Mouse (Mus musculus) neural tube, embryonic 13.5 days (tissue): ENCODE results near the gene Slc38a1. TPM values are rescaled to one million over a fixed set of nuclear protein-coding genes. Genes with fewer than 3 reads are reported as not detected.

Experiments
- ATAC-seq: fragments of 200-750 bp; cut with Nextera tagmentation; 2 replicates; pipeline ENCODE4 v1.8.0; 2017; ENCODE audit warnings: low read depth, mild to moderate bottlenecking, moderate TSS enrichment, moderate library complexity
- H3K27ac ChIP-seq: fragments of 300-500 bp; sonication (generic); replicated peaks from 2 replicates; pipeline ENCODE4 v1.5.1; 2015; ENCODE audit warnings: moderate library complexity, mild to moderate bottlenecking, inconsistent platforms
- H3K27me3 ChIP-seq: fragments of 300-500 bp; sonication (generic); 2 replicates; pipeline ENCODE4 v1.6.1; 2015; ENCODE audit warnings: mild to moderate bottlenecking, inconsistent platforms
- H3K36me3 ChIP-seq: fragments of 300-500 bp; sonication (generic); 2 replicates; pipeline ENCODE4 v1.6.1; 2015; ENCODE audit warnings: mild to moderate bottlenecking, inconsistent platforms
- H3K4me1 ChIP-seq: fragments of 300-500 bp; sonication (generic); replicated peaks from 2 replicates; pipeline ENCODE4 v1.6.1; 2015; ENCODE audit warnings: inconsistent platforms
- H3K4me2 ChIP-seq: fragments of 300-500 bp; sonication (generic); 2 replicates; pipeline ENCODE4 v1.6.1; 2015; ENCODE audit warnings: inconsistent platforms, mild to moderate bottlenecking, moderate library complexity
- H3K4me3 ChIP-seq: fragments of 300-500 bp; sonication (generic); 2 replicates; pipeline ENCODE4 v1.5.1; 2015; ENCODE audit warnings: mild to moderate bottlenecking, inconsistent platforms
- H3K9ac ChIP-seq: fragments of 300-500 bp; sonication (generic); 2 replicates; pipeline ENCODE4 v1.6.1; 2015; ENCODE audit warnings: moderate library complexity, mild to moderate bottlenecking, inconsistent platforms
- H3K9me3 ChIP-seq: fragments of 300-500 bp; sonication (generic); 2 replicates; pipeline ENCODE4 v1.6.1; 2016; ENCODE audit warnings: inconsistent platforms
- WGBS: fragments of 180-500 bp; shearing (Covaris S2); methylation state at CpG from one replicate; pipeline ENCODE4 v1.1.7; 2015; 5-methylcytosine and 5-hydroxymethylcytosine counted together
- polyA plus RNA-seq: library from polyadenylated mRNA; unstranded; fragments of >200 nt; fragmentation: Nextera tagmentation; extraction: Ambion mirVana; gene quantifications from 2 replicates; pipeline ENCODE4 v1.2.1, GENCODE M21; 2015

Slc38a1 gene
- polyA plus RNA-seq, 1 experiment from 2014 or later, result 140 TPM

GRCm38 (mm10) chr15:96543181-96543828, 99.4 kb downstream of the Slc38a1 start:
- Histone ChIP-seq H3K4me2 (peak overlapping the region; percentile 62), H3K4me1 (peaks cover 8% of the 10 kb centered on the region; the same call in 1 of the 2 replicates), H3K9me3 (no peaks in the 10 kb centered on the region), H3K27me3 (no peaks in the 10 kb centered on the region), H3K4me3 (peak overlapping the region; percentile 42), H3K9ac (peak overlapping the region; percentile 70), H3K36me3 (no peaks in the 10 kb centered on the region), H3K27ac (no peak overlapping the region)
- ATAC-seq, result peak; percentile 41; the same call in 1 of the 2 replicates
- 5% methylated on average over 24 of the region's 24 CpGs for WGBS

GRCm38 (mm10) chr15:96542135-96542534, 100.6 kb downstream of the Slc38a1 start:
- H3K4me3 ChIP-seq, result no peak overlapping the region
- no peaks in the 10 kb centered on the region for H3K36me3 ChIP-seq
- no peak for ATAC-seq
- H3K9ac ChIP-seq, result no peak overlapping the region
- H3K27ac ChIP-seq, result no peak overlapping the region
- H3K9me3 ChIP-seq, result no peaks in the 10 kb centered on the region
- H3K4me1 ChIP-seq, result no peaks in the 10 kb centered on the region
- WGBS, result 76% methylated on average over 8 of the region's 8 CpGs
- H3K27me3 ChIP-seq, result no peaks in the 10 kb centered on the region
- no peak overlapping the region for H3K4me2 ChIP-seq

DNA sequence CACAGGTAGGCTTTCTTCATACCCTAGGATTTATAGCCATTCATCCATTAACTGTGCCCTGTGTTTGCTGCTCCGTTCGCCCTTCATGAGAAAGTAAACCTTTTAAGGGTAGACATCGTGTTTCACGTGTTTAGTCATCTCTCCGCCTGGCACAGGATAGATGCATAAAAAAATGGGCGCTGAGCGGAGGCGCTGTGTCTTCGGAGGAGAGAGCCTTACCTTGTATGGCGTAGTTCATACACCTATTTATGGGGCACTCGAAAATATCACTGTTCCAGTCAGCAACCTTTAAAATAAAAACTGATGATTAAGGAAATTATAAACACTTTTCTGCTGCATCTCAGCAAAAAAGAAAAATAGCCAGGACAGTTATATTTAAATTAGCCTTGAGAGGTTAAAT, 105.4 kb downstream of the Slc38a1 start:
- Histone ChIP-seq H3K36me3 (no peaks in the 10 kb centered on the region), H3K4me3 (no peak overlapping the region), H3K9ac (no peak overlapping the region), H3K27me3 (no peaks in the 10 kb centered on the region), H3K27ac (no peak overlapping the region), H3K9me3 (no peaks in the 10 kb centered on the region), H3K4me2 (no peak overlapping the region), H3K4me1 (no peaks in the 10 kb centered on the region)
- no peak for ATAC-seq
- WGBS, result 93% methylated on average over 11 of the region's 11 CpGs

- ATAC-seq, result no peak
- H3K4me1 ChIP-seq, result no peaks in the 10 kb centered on the region
- WGBS, result 92% methylated on average over 7 of the region's 7 CpGs
- H3K4me3 ChIP-seq, result no peak overlapping the region
- no peaks in the 10 kb centered on the region for H3K36me3 ChIP-seq
- no peak overlapping the region for H3K27ac ChIP-seq
- H3K4me2 ChIP-seq, result no peak overlapping the region
- no peaks in the 10 kb centered on the region for H3K9me3 ChIP-seq
- H3K27me3 ChIP-seq, result no peaks in the 10 kb centered on the region
- no peak overlapping the region for H3K9ac ChIP-seq
These were observed 106.3 kb downstream of the Slc38a1 start for GRCm38 (mm10) chr15:96536412-96536811.

DNA sequence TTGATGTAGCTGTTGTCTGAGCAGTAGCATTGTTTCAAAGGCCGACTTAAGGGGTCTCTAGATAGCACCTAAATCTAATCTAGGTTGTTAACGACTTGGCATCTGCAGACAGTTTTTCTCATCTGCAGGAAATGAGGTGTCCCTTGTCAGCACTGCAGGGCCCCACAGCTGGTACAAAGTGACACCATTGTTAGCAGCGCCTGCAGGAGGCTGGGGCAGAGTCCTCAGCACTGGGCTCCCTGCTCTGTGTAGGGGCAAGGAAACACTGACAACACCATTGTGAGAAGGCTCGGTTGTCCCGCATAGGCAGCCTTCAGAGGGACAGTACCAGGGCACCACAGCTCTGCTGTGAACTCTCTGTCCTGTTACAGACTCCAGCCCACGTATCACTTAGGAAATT, 115.0 kb downstream of the Slc38a1 start:
- peak; percentile 28; the same call in 1 of the 2 replicates for ATAC-seq
- 35% methylated on average over 6 of the region's 6 CpGs for WGBS
- Histone ChIP-seq H3K4me2 (no peak overlapping the region), H3K4me1 (peaks cover 33% of the 10 kb centered on the region), H3K36me3 (no peaks in the 10 kb centered on the region), H3K27ac (peak overlapping the region; percentile 64), H3K9me3 (no peaks in the 10 kb centered on the region), H3K4me3 (no peak overlapping the region), H3K9ac (no peak overlapping the region), H3K27me3 (no peaks in the 10 kb centered on the region)

- ATAC-seq, result no peak
- 52% methylated on average over 9 of the region's 9 CpGs for WGBS
- Histone ChIP-seq H3K9ac (no peak overlapping the region), H3K4me1 (peaks cover 33% of the 10 kb centered on the region), H3K27ac (no peak overlapping the region), H3K36me3 (no peaks in the 10 kb centered on the region), H3K4me2 (no peak overlapping the region), H3K27me3 (no peaks in the 10 kb centered on the region), H3K9me3 (no peaks in the 10 kb centered on the region), H3K4me3 (no peak overlapping the region)
These were observed 118.4 kb downstream of the Slc38a1 start for GRCm38 (mm10) chr15:96524239-96524738.

Other genes starting within 250 kb of the Slc38a1 start
- gene Scaf11, start 182.1 kb downstream of the Slc38a1 start, polyA plus RNA-seq, result 53.3 and 55.9 TPM in 2 replicates
- gene Slc38a2, start 56.8 kb upstream of the Slc38a1 start, polyA plus RNA-seq, result 118 and 142 TPM in 2 replicates